Mouse (Mus musculus) C2C12 (cell line): ENCODE results near the gene Xylb.

Source experiments
- CEBPB ChIP-seq: IDR thresholded peaks from one replicate; pipeline ENCODE4 v1.6.1; 2011; ENCODE audit warnings: low read depth, mild to moderate bottlenecking, control low read depth, moderate library complexity
- CTCF ChIP-seq: IDR thresholded peaks from one replicate; pipeline ENCODE4 v1.5.1; 2011; ENCODE audit not compliant: control insufficient read depth, insufficient read depth, insufficient read length
- MAX ChIP-seq: IDR thresholded peaks from one replicate; pipeline ENCODE4 v1.6.1; 2011; ENCODE audit warnings: mild to moderate bottlenecking, control low read depth
- MYOD1 ChIP-seq: IDR thresholded peaks from one replicate; pipeline ENCODE4 v1.6.1; 2011; ENCODE audit warnings: low read depth; ENCODE audit not compliant: control insufficient read depth, insufficient read length
- MYOG ChIP-seq: IDR thresholded peaks from one replicate; pipeline ENCODE4 v1.6.1; 2011; ENCODE audit not compliant: control insufficient read depth, insufficient read length; ENCODE audit errors: extremely low read depth
- USF1 ChIP-seq: IDR thresholded peaks from one replicate; pipeline ENCODE4 v1.6.1; 2011; ENCODE audit warnings: low read depth, mild to moderate bottlenecking, control low read depth, moderate library complexity

GRCm38 (mm10) chr9:119337842-119338241 is 19.3 kb upstream of the Xylb start:
- TF ChIP-seq MAX = no peak
- TF ChIP-seq CTCF = no peak
- no peak for TF ChIP-seq MYOG
- no peak for TF ChIP-seq CEBPB
- no peak for TF ChIP-seq USF1
- TF ChIP-seq MYOD1 = no peak
